Mouse (Mus musculus) thymus, postnatal 36 days (tissue): ENCODE results near the gene Fetub.

Experiments used
- DNase-seq, 2 experiments: peaks; one replicate each; pipeline ENCODE4 v3.0.0; 2022; ENCODE audit warnings: mixed read lengths in 2 of 2

Fetub gene

GRCm38 (mm10) chr16:22967383-22968030, 49.4 kb downstream of the Fetub start:
- DNase-seq, result no peak
